Mouse (Mus musculus) CD4-positive, CD25-positive, alpha-beta regulatory T cell, adult 4 months (primary cell): ENCODE measurements around the gene Fam71e1. TPM values are rescaled to one million over a fixed set of nuclear protein-coding genes. Genes with fewer than 3 reads are reported as not detected.

Experiments
- ATAC-seq: one replicate; pipeline ENCODE4 v1.8.0; 2017
- polyA plus RNA-seq, 2 experiments: library from polyadenylated mRNA; unstranded; fragments of 100-300 nt; shearing (Covaris generic); gene quantifications; one replicate each; pipeline ENCODE4 v1.2.1; 2017

Fam71e1 gene
- 1 to 10 TPM; 3.9 to 5.4 TPM for polyA plus RNA-seq

- ATAC-seq: peak; percentile 94
Measured at GRCm38 (mm10) chr7:44495992-44496770, at the start of gene Fam71e1, which contains the start of gene Emc10. Fam71e1 (plus strand) TSS chr7:44496581. Emc10 (minus strand) TSS chr7:44496529.

GRCm38 (mm10) chr7:44453256-44453655 lies 43.1 kb upstream of the Fam71e1 start:
- ATAC-seq: no peak

- ATAC-seq: no peak
Measured at GRCm38 (mm10) chr7:44456302-44456701, 40.1 kb upstream of the Fam71e1 start.

- no peak for ATAC-seq
Measured at GRCm38 (mm10) chr7:44460067-44460466, 36.3 kb upstream of the Fam71e1 start.

- no peak for ATAC-seq
Measured at GRCm38 (mm10) chr7:44460767-44461502, 35.4 kb upstream of the Fam71e1 start.

GRCm38 (mm10) chr7:44461503-44462217 lies 34.7 kb upstream of the Fam71e1 start:
- no peak for ATAC-seq

- no peak for ATAC-seq
Measured at GRCm38 (mm10) chr7:44462218-44463055, 33.9 kb upstream of the Fam71e1 start.

GRCm38 (mm10) chr7:44463056-44463425 lies 33.3 kb upstream of the Fam71e1 start:
- no peak for ATAC-seq

- ATAC-seq: no peak
Measured at GRCm38 (mm10) chr7:44463556-44464225, 32.7 kb upstream of the Fam71e1 start.

- ATAC-seq: no peak
Measured at GRCm38 (mm10) chr7:44464511-44464910, 31.9 kb upstream of the Fam71e1 start.

- ATAC-seq: no peak
Measured at GRCm38 (mm10) chr7:44465111-44465510, 31.3 kb upstream of the Fam71e1 start, which contains the start of gene Aspdh. Aspdh (plus strand) TSS chr7:44465391.

GRCm38 (mm10) chr7:44466006-44466887 lies 30.1 kb upstream of the Fam71e1 start:
- no peak for ATAC-seq

GRCm38 (mm10) chr7:44466888-44467311 lies 29.5 kb upstream of the Fam71e1 start:
- no peak for ATAC-seq

- ATAC-seq: peak; percentile 98
Measured at GRCm38 (mm10) chr7:44467811-44468411, 28.5 kb upstream of the Fam71e1 start, which contains the start of gene Josd2. Josd2 (plus strand) TSS chr7:44467980.

- ATAC-seq: no peak
Measured at GRCm38 (mm10) chr7:44468644-44469285, 27.6 kb upstream of the Fam71e1 start.

GRCm38 (mm10) chr7:44469677-44470675 lies 26.4 kb upstream of the Fam71e1 start:
- ATAC-seq: no peak

- ATAC-seq: no peak
Measured at GRCm38 (mm10) chr7:44470696-44471612, 25.4 kb upstream of the Fam71e1 start.
